Mouse (Mus musculus): Measurements from ENCODE around the gene Gm27027.

Gm27027 gene

DNA sequence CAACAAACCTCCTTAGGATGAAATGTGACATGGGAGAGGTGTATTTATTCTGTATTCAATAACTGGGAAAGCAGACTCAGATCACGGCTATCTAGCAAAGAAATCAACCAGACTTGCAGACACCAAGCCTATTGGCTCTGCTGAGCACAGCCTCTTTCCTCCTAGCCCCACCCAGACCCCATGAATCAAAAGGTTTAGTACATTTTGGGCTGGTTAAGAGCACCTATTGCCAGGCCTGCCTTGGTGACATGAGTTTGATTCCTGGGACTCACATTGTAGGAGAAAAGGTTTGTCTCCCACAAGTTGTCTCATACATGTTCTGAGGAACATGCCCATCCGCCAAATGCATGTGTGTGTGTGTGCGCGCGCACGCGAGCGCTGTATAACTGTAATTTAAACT is 70.0 kb downstream of the Gm27027 start:
- DNase-seq = no peak

DNA sequence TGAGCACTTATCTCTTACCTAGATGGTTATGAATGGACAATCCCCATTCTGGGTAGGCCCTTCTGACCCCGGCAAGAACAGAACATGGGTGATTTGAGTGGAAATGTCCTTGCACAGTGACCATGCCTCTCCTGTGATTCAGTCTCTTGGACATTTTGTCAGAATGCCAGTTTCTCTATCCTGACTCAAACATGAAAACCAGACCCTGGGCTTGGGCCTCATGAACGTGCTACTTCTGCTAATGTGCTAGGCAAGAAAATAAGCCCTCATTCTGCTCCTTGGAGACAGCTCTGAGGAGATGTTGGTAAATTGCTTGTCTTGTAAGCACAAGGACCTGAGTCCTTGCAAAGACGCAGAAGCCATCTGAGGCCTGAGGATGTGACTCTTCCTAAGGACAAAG is 77.1 kb downstream of the Gm27027 start:
- no peak for DNase-seq

DNA sequence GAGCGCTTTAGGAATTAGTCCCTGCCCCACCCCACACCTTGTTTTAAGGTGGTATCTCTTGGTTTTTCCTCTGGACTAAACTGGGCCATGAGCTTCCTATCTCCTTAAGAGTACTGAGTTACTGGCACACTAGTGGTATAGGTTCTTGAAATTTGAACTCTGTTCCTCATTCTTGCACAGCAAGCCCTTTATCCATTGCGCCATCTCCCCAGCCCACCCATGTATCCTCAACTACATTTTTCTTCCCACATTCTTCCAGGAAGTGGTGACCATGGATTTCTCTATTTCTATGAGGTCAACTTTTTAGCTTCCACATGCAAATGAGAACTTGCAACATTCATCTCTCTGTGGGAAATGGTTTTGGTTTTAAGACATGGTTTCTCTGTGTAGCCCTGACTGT is 82.6 kb downstream of the Gm27027 start:
- DNase-seq = no peak

DNA sequence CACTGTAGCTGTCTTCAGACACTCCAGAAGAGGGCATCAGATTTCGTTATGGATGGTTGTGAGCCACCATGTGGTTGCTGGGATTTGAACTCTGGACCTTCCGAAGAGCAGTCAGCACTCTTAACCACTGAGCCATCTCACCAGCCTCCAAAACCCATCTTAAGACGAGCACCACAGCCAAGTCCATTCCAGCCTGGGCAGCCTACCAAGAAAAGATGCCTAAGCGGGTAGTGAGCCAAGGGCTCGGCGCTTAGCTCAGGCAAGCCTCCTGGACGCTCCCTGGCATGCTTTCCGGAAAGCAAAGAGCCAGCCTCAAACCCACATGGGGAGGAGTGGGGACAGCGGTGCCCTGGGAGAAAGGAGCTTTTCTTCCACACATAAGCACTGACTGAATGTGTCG is 84.2 kb downstream of the Gm27027 start:
- no peak for DNase-seq

DNA sequence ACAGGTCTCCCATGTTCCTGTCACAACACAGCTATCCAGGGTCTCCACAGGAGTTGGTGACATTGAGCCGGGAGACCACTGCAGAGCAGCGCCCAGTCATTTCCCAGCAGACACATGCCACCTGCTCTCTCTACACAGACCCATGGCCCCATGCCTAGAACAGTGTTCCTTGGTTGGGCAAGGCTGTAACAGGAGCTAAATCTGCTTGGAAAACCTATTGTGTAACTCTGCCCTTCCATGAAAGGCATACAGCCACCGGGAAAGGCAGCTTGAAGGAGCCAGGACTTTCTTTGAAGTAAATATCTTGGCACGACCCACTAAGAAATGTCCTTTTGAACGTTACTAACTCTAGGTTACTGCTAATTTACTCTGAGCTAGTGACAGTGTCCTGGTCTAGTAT is 86.4 kb downstream of the Gm27027 start:
- DNase-seq = no peak

DNA sequence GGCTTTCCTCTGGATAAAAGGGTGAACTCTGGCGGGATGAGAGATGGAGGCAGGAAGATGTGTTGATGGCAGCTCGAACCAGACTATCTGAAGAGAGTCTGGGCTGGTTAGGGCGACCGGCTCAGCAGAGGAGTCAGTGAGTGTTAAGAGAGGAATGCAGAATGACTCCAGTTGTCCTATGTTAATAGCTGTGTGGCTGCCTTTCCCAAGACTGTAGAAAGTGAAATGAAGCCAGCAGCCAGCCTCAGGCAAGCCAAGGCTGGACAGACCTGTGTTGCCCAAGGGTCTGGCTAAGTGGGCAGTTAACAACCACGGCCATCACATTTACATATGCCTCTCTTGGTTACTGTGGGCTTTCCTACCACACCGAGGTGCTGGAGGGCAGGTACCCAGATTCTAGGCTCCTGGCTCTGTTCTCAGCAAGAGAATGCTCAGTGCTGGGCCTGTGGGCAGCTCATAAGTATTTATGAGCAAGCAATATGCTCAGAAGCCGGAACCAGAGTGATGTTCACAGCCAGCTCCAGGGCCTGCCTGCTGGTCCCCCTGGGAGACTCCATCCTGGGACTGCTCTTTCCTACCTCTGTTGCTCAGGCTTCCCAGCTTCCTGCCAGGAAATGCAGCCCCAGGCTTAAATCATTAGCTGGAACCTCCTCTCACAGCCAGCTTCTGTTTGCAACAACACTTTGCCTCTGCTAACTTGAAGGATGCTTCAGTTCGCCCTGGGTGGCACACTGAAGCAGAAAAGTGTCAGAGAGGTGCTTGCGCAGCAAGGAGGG is 88.4 kb downstream of the Gm27027 start:
- DNase-seq = peak; percentile 19
